Mouse (Mus musculus) megakaryocyte, embryonic 14.5 days (primary cell): ENCODE measurements around the gene Agk. TPM values are rescaled to one million over a fixed set of nuclear protein-coding genes. Genes with fewer than 3 reads are reported as not detected.

Source experiments
- H3K27me3 ChIP-seq: replicated peaks from 2 replicates; pipeline ENCODE3; 2012; ENCODE audit warnings: inconsistent platforms
- H3K36me3 ChIP-seq: replicated peaks from 2 replicates; pipeline ENCODE3; 2012; ENCODE audit warnings: low read length, inconsistent platforms, mixed read lengths
- H3K4me1 ChIP-seq: 2 replicates; pipeline ENCODE4 v1.6.1; 2012; ENCODE audit warnings: inconsistent platforms
- H3K4me3 ChIP-seq: replicated peaks from 2 replicates; pipeline ENCODE3; 2012; ENCODE audit warnings: moderate library complexity, mild to moderate bottlenecking, inconsistent platforms
- H3K9me3 ChIP-seq: 2 replicates; pipeline ENCODE4 v1.6.1; 2012; ENCODE audit warnings: inconsistent platforms
- FLI1 ChIP-seq: IDR thresholded peaks from 2 replicates; pipeline ENCODE4 v1.6.1; 2012; ENCODE audit warnings: low read length, inconsistent platforms, mixed read lengths
- GATA1 ChIP-seq: IDR thresholded peaks from 3 replicates; pipeline ENCODE4 v1.6.1; 2012; ENCODE audit warnings: mixed read lengths, low read length, inconsistent platforms, borderline replicate concordance
- polyA plus RNA-seq: library from polyadenylated mRNA; stranded (reverse); fragments of >175 nt; gene quantifications from 2 replicates; pipeline ENCODE4 v1.2.3, GENCODE M21; 2012; ENCODE audit warnings: low replicate concordance; ENCODE audit not compliant: insufficient read depth

The Agk gene
- polyA plus RNA-seq, 1 experiment = 3.0 TPM

DNA sequence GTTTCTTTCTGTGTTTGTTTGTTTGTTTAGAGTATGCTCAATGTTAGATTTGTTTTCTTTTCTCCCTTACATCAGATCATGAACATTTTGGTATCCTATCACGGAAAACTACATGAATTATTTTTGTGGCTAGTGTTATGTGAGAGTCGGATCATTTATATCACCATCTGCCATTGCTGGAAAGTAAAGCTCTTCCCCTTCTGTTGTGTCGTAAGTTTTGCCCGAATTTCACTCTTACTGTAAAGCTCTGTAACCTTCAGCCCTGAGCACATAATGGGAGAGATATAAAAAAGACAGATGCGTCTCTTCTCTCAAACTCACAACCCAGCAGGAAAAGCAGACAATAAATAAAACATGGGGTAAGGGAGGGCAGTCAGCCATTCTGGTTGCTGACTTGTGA lies 114.0 kb downstream of the Agk start, which contains the start of gene Wee2:
TSS of gene Wee2 (plus strand) at position 153 of the 400 bp plus-strand sequence.
- no peaks in the 10 kb centered on the region for H3K36me3 ChIP-seq
- H3K4me3 ChIP-seq = peak within 1 kb of the TSS; percentile 69
- TF ChIP-seq FLI1 (no peak), GATA1 (no peak)
- H3K27me3 ChIP-seq = peaks cover 21% of the 10 kb centered on the region
- peaks cover 37% of the 10 kb centered on the region for H3K4me1 ChIP-seq
- H3K9me3 ChIP-seq = no peaks in the 10 kb centered on the region

DNA sequence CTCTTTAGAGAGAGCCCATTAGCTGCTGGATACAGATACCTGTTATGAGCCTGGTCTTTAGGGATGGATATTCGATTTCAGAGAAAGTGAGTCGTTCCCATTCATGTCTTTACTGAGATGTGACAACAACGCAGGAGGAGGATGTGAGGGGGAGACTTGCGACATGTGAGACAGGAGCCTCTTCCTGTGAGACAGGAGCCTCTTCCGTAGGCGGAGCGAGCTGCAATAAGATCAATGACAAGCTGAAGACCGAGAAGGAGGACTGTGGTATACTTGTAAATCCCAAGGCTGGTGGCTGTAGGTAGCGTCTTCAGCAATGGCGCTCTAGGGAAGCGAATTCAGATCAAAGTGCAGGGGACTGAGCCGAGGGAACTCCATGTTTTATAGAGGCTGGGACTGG lies 114.8 kb downstream of the Agk start:
- H3K4me1 ChIP-seq = peaks cover 29% of the 10 kb centered on the region
- H3K27me3 ChIP-seq = peaks cover 20% of the 10 kb centered on the region
- no peaks in the 10 kb centered on the region for H3K36me3 ChIP-seq
- H3K9me3 ChIP-seq = no peaks in the 10 kb centered on the region
- peak overlapping the region; percentile 69 for H3K4me3 ChIP-seq
- TF ChIP-seq GATA1 (no peak), FLI1 (no peak)

DNA sequence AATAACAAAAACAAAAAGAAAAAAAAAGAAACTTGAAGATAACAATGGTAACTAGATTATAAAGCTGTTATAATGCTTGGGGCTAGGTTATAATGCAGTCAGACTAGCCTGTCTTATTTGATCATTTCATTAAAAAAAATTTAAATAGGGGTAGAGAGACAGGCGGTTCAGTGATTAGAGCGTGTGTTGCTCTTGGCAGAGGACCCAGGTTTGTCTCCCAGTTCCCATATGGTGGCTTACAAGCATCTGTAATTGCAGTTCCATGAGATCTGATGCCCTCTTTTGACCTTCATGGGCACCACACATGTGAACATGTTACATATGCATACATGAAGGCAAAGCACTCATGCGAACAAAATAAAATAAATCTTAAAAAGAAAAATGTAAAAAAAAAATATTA lies 116.3 kb downstream of the Agk start:
- TF ChIP-seq FLI1 = no peak
- Histone ChIP-seq H3K4me1 (peaks cover 20% of the 10 kb centered on the region), H3K27me3 (peaks cover 19% of the 10 kb centered on the region), H3K36me3 (no peaks in the 10 kb centered on the region), H3K9me3 (no peaks in the 10 kb centered on the region), H3K4me3 (no peak overlapping the region)

DNA sequence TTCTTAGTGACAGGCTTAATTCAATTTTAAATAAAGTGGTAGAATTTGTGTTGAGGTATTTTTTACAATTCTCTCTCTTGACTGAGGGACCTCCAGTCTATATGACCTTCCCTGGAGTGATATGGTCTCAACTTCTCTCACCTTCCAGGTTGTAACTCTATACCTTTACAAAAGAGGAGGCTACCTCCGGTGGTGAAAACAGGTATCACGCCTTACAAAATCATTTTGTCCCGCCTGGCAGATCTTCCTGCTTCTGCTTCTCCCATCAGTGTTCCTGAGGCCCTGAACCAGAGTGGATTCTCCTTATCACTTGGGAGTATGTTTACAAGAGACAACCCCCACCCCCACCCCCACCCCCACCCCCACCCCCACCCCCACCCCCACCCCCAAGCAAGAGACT lies 116.8 kb downstream of the Agk start:
- H3K4me3 ChIP-seq = no peak overlapping the region
- no peak for TF ChIP-seq FLI1
- H3K36me3 ChIP-seq = no peaks in the 10 kb centered on the region
- no peaks in the 10 kb centered on the region for H3K9me3 ChIP-seq
- peaks cover 24% of the 10 kb centered on the region for H3K27me3 ChIP-seq
- peaks cover 17% of the 10 kb centered on the region for H3K4me1 ChIP-seq

DNA sequence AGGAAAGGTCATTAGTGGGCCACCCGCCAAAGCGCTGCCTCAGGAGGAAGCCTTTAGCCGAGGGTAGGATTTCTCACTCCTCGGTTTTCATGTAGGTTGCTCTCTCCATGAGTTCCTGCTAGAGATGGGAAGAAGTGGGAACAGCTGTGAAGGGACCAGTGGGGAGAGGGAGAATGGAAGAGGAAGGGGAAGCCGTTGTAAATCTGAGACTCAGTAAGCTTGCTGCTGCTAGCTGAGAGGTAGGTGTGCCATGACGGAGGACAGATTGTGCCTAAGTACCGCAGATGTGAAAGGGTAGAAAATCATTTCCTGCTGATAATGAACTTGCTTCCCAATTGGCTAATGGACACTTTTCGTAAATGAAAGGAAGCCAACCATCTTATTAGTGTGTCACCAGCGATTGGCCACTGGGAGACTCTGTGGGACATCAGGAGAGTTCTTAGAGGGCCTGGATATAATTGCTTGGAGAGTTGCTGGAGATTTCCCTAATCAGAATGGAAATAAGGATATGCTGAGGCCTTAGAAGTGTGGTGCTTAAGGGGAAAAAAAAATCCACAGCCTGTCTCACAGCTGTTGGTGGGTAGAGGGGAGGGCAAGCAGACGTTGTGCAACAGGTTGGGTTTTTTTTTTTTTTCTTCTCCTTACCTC lies 118.4 kb downstream of the Agk start:
- TF ChIP-seq FLI1 (no peak), GATA1 (no peak)
- peaks cover 17% of the 10 kb centered on the region for H3K4me1 ChIP-seq
- H3K9me3 ChIP-seq = no peaks in the 10 kb centered on the region
- peaks cover 22% of the 10 kb centered on the region for H3K27me3 ChIP-seq
- H3K4me3 ChIP-seq = no peak overlapping the region
- no peaks in the 10 kb centered on the region for H3K36me3 ChIP-seq

Other genes with a start within 250 kb of the Agk start
- gene E330009J07Rik, start 111.0 kb downstream of the Agk start, polyA plus RNA-seq = 0.12 TPM in 1 of 2 replicates, not detected in the other
- 0.57 TPM in 1 of 2 replicates, not detected in the other for gene Wee2, start 113.9 kb downstream of the Agk start, polyA plus RNA-seq
- 7.4 and 12.6 TPM in 2 replicates for gene Ssbp1, start 146.2 kb downstream of the Agk start, polyA plus RNA-seq
- not detected in 2 replicates for gene Tas2r137, start 166.1 kb downstream of the Agk start, polyA plus RNA-seq
- gene Tas2r108, start 168.4 kb downstream of the Agk start, polyA plus RNA-seq = not detected in 2 replicates
- gene Prss37, start 194.3 kb downstream of the Agk start, polyA plus RNA-seq = not detected in 2 replicates
- gene Olfr461, start 229.9 kb downstream of the Agk start, polyA plus RNA-seq = not detected in 2 replicates
- gene Olfr460, start 244.3 kb downstream of the Agk start, polyA plus RNA-seq = not detected in 2 replicates